Mouse (Mus musculus) CH12.LX (cell line): ENCODE data around the gene Trpc1. TPM values are rescaled to one million over a fixed set of nuclear protein-coding genes. Genes with fewer than 3 reads are reported as not detected.

ENCODE experiments used
- DNase-seq: peaks from one replicate; pipeline ENCODE4 v3.0.0-alpha.2; 2013; ENCODE audit errors: extremely low read depth
- H3K27ac ChIP-seq: 2 replicates; pipeline ENCODE4 v1.5.1; 2012; ENCODE audit warnings: low read depth, mild to moderate bottlenecking, control low read depth, moderate library complexity; ENCODE audit not compliant: insufficient read depth
- H3K27me3 ChIP-seq: replicated peaks from 2 replicates; pipeline ENCODE3; 2012; ENCODE audit warnings: inconsistent platforms
- H3K36me3 ChIP-seq, 2 experiments: replicated peaks in 1 of 2; 2 replicates each; pipeline versions ENCODE3 to v1.6.1; 2012; ENCODE audit warnings: inconsistent platforms in 1 of 2, low read length in 1 of 2, mild to moderate bottlenecking in 1 of 2, mixed read lengths in 1 of 2, moderate library complexity in 1 of 2; ENCODE audit not compliant: control insufficient read depth in 1 of 2, insufficient read depth in 1 of 2
- H3K4me1 ChIP-seq, 2 experiments: 2 replicates each; pipeline ENCODE4 v1.6.1; 2012; ENCODE audit warnings: inconsistent platforms in 1 of 2, moderate library complexity in 1 of 2; ENCODE audit not compliant: insufficient read depth in 2 of 2, control insufficient read depth in 1 of 2
- H3K4me2 ChIP-seq: 2 replicates; pipeline ENCODE4 v1.6.1; 2012; ENCODE audit warnings: low read depth, mild to moderate bottlenecking, control low read depth; ENCODE audit not compliant: poor library complexity, insufficient read depth, severe bottlenecking
- H3K4me3 ChIP-seq, 3 experiments: fragments of 150-350 bp in 1 of 3; sonication (generic) in 1 of 3; replicated peaks in 1 of 3; 2 replicates each; pipeline versions ENCODE3 to v1.5.1; 2011 to 2012; ENCODE audit warnings: low read depth in 2 of 3, low read length in 2 of 3, mild to moderate bottlenecking in 2 of 3, moderate library complexity in 2 of 3, control low read depth in 1 of 3, improper control_type of control experiment in 1 of 3, inconsistent platforms in 1 of 3, mixed read lengths in 1 of 3; ENCODE audit not compliant: poor library complexity in 1 of 3
- H3K79me2 ChIP-seq: replicated peaks from 2 replicates; pipeline ENCODE4 v1.6.1; 2012; ENCODE audit warnings: mild to moderate bottlenecking, moderate library complexity; ENCODE audit not compliant: control insufficient read depth, poor library complexity, insufficient read depth, severe bottlenecking; ENCODE audit errors: extremely low read depth
- H3K9ac ChIP-seq: 2 replicates; pipeline ENCODE4 v1.6.1; 2012; ENCODE audit warnings: low read depth, mild to moderate bottlenecking, control low read depth, moderate library complexity; ENCODE audit not compliant: insufficient read depth
- H3K9me3 ChIP-seq: replicated peaks from 2 replicates; pipeline ENCODE3; 2012; ENCODE audit warnings: low read length, inconsistent platforms, mixed read lengths
- BHLHE40 ChIP-seq: IDR thresholded peaks from 2 replicates; pipeline ENCODE4 v1.6.1; 2011; ENCODE audit warnings: mild to moderate bottlenecking, low read depth, low read length, improper control_type of control experiment
- GABPA ChIP-seq: IDR thresholded peaks from 2 replicates; pipeline ENCODE4 v1.6.1; 2012; ENCODE audit warnings: low read depth, low read length, improper control_type of control experiment, inconsistent platforms; ENCODE audit not compliant: insufficient replicate concordance
- KAT2A ChIP-seq: IDR thresholded peaks from 2 replicates; pipeline ENCODE4 v1.6.1; 2012; ENCODE audit warnings: low read length, improper control_type of control experiment, inconsistent platforms; ENCODE audit not compliant: insufficient replicate concordance
- MAX ChIP-seq: IDR thresholded peaks from 2 replicates; pipeline ENCODE4 v1.6.1; 2011; ENCODE audit warnings: low read length, improper control_type of control experiment
- MAZ ChIP-seq: IDR thresholded peaks from 2 replicates; pipeline ENCODE4 v1.6.1; 2012; ENCODE audit warnings: low read depth, mild to moderate bottlenecking, inconsistent platforms, low read length, improper control_type of control experiment, moderate library complexity
- MEF2A ChIP-seq: IDR thresholded peaks from 2 replicates; pipeline ENCODE4 v1.6.1; 2014; ENCODE audit warnings: low read depth, mild to moderate bottlenecking, inconsistent platforms, low read length, improper control_type of control experiment, borderline replicate concordance
- NRF1 ChIP-seq: IDR thresholded peaks from 2 replicates; pipeline ENCODE4 v1.6.1; 2014; ENCODE audit warnings: low read depth, mild to moderate bottlenecking, inconsistent platforms, low read length, improper control_type of control experiment, moderate library complexity
- POLR2AphosphoS2 ChIP-seq: IDR thresholded peaks from 2 replicates; pipeline ENCODE4 v1.6.1; 2011; ENCODE audit warnings: low read depth, low read length, improper control_type of control experiment
- RAD21 ChIP-seq: IDR thresholded peaks from 2 replicates; pipeline ENCODE4 v1.6.1; 2011; ENCODE audit warnings: low read depth, mild to moderate bottlenecking, low read length, improper control_type of control experiment, moderate library complexity
- TBP ChIP-seq: conservative IDR thresholded peaks from 2 replicates; pipeline ENCODE4 v1.6.1; 2011; ENCODE audit warnings: low read depth, low read length, improper control_type of control experiment
- USF2 ChIP-seq: conservative IDR thresholded peaks from 2 replicates; pipeline ENCODE4 v1.6.1; 2011; ENCODE audit warnings: low read depth, low read length, improper control_type of control experiment
- ZNF384 ChIP-seq: IDR thresholded peaks from 2 replicates; pipeline ENCODE4 v1.6.1; 2012; ENCODE audit warnings: low read depth, low read length, improper control_type of control experiment, inconsistent platforms
- dilution Hi-C: fragments of 300-500 bp; cut with MboI; formaldehyde crosslinking; loops from 2 replicates; pipeline ENCODE4 v1.14.3; 2020; ENCODE audit warnings: low sequenced_read_pairs; ENCODE audit not compliant: extremely low pct_unique_long_range_greater_than_20kb, extremely low pct_ligation_motif_present
- in situ Hi-C: fragments of 300-500 bp; cut with MboI; formaldehyde crosslinking; loops from 3 replicates; pipeline ENCODE4 v1.14.3; 2019; ENCODE audit warnings: low sequenced_read_pairs, low pct_ligation_motif_present, low pct_unique_long_range_greater_than_20kb, mixed read lengths
- polyA plus RNA-seq: library from polyadenylated mRNA; unstranded; fragments of >175 nt; gene quantifications from 2 replicates; pipeline ENCODE4 v1.2.1, GENCODE M21; 2012; ENCODE audit warnings: low read depth; ENCODE audit not compliant: insufficient read length
- total RNA-seq, 2 experiments: library from RNA; depleted of rRNA; stranded (reverse); fragments of 300-350 nt in 1 of 2; fragments of >200 nt in 1 of 2; gene quantifications; 2 replicates each; pipeline ENCODE4 v1.2.3; 2012 to 2014

Gene Trpc1
- total and polyA plus RNA-seq, 3 experiments, result not detected

GRCm38 (mm10) chr9:95696581-95696980 is 53.6 kb downstream of the Trpc1 start:
- Histone ChIP-seq H3K4me2 (no peak overlapping the region), H3K4me3 (no peak overlapping the region), H3K27ac (no peak overlapping the region), H3K79me2 (no peaks in the 10 kb centered on the region), H3K27me3 (no peaks in the 10 kb centered on the region), H3K9me3 (no peaks in the 10 kb centered on the region), H3K4me1 (no peaks in the 10 kb centered on the region; a peak in 1 of 4 replicates), H3K36me3 (no peaks in the 10 kb centered on the region), H3K9ac (no peak overlapping the region)
- TF ChIP-seq MEF2A, result no peak
- no peak for TF ChIP-seq TBP
- no peak for DNase-seq
- dilution Hi-C loops (no loop called here), in situ Hi-C loops (loop anchor here (25.0 kb wide), 1 partner anchor 141 kb away; the partner anchor contains the start of gene Pls1)

- dilution Hi-C loops, result no loop called here
- H3K4me2 ChIP-seq, result peak overlapping the region; percentile 97
Measured at GRCm38 (mm10) chr9:95695023-95695422, 55.2 kb downstream of the Trpc1 start.

GRCm38 (mm10) chr9:95694526-95694925 is 55.6 kb downstream of the Trpc1 start:
- dilution Hi-C loops, result no loop called here
- peak overlapping the region; percentile 0; the same call in 1 of the 2 replicates for H3K9ac ChIP-seq

More at GRCm38 (mm10) chr9:95695023-95695422, 55.2 kb downstream of the Trpc1 start:
- TF ChIP-seq MAX (peak; percentile 48; the same call in 1 of the 2 replicates), KAT2A (no peak), GABPA (no peak), NRF1 (peak; percentile 81), MAZ (no peak), BHLHE40 (peak; percentile 77), ZNF384 (peak; percentile 60)
- H3K79me2 ChIP-seq, result no peaks in the 10 kb centered on the region
- no peak overlapping the region for H3K27ac ChIP-seq
- no peaks in the 10 kb centered on the region for H3K36me3 ChIP-seq
- DNase-seq, result peak; percentile 22
- H3K9me3 ChIP-seq, result no peaks in the 10 kb centered on the region
- in situ Hi-C loops, result loop anchor here (25.0 kb wide), 1 partner anchor 142 kb away; the partner anchor contains the start of gene Pls1
- no peaks in the 10 kb centered on the region for H3K4me1 ChIP-seq
- H3K4me3 ChIP-seq, result no peak overlapping the region
- H3K9ac ChIP-seq, result no peak overlapping the region
- H3K27me3 ChIP-seq, result no peaks in the 10 kb centered on the region

More at GRCm38 (mm10) chr9:95694526-95694925, 55.6 kb downstream of the Trpc1 start:
- Histone ChIP-seq H3K79me2 (no peaks in the 10 kb centered on the region), H3K27ac (no peak overlapping the region), H3K4me1 (no peaks in the 10 kb centered on the region), H3K36me3 (no peaks in the 10 kb centered on the region), H3K9me3 (no peaks in the 10 kb centered on the region), H3K4me3 (peak overlapping the region in 2 of 3 experiments; percentile 44 to 57), H3K4me2 (peak overlapping the region; percentile 97), H3K27me3 (no peaks in the 10 kb centered on the region)
- in situ Hi-C loops, result loop anchor here (25.0 kb wide), 1 partner anchor 143 kb away; the partner anchor contains the start of gene Pls1
- TF ChIP-seq BHLHE40, result no peak
- TF ChIP-seq RAD21, result no peak
- no peak for TF ChIP-seq USF2
- no peak for TF ChIP-seq POLR2AphosphoS2
- DNase-seq, result no peak
